Mouse (Mus musculus): ENCODE data around the gene Dock8.
A peak's percentile ranks its signal among the peaks of the same experiment; 100 is the strongest.

Gene Dock8

DNA sequence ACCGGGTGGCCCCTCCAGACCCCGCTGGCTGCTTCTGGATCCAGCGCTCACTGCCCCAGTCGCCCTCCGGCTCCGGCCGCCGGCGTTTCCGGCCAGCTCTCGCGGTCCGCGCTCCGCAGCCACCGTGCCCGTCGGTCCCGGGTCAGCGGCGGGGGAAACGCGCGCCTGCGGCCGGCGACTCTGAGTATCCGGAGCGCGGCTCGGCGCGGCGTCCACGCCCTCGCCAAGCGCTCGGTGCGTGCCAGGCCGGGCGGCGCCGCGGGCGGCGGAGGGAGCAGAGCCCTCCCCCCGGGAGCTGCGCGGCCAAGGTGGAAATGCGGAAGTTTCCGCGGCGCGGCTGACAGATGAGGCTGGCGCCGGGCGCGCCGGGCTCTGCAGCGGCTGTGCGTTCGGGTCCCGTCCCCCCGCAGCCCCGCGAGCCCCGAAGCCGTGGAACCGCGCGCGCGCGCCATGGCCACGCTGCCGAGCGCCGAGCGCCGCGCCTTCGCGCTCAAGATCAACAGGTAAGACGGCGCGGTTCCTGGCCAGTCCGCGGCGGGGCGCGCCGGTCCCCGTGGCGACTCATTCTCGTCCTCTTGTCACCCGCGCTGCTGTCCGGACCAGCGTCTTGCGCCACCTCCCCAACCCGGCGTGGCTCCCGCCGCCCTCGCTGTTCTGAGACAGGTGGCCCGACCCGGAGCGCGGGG is at the start of gene Dock8:
Gene Dock8 (plus strand): TSS at position 334 of the 686 bp plus-strand sequence.
- DNase-seq (ENCODE audit: low spot score): peak; percentile 80

DNA sequence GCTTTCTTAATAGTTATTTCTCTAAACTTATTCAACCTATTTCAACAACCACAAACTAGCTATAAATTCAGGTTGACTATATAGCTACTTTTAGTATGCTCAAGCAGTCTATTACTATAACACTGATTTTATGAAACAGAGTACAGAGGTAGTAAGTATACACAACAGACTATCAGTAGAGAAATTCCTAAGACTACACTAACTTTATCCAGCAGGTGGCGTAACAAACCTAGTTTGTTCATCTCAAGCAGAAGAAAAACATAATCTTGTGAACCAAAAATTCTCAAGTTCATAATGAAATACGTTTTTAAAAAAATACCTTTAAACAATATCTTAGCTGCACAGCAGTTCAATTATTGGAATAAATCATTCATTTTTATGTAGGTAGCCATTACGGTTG is 40.8 kb upstream of the Dock8 start:
- no peak for DNase-seq (ENCODE audit: low spot score)

DNA sequence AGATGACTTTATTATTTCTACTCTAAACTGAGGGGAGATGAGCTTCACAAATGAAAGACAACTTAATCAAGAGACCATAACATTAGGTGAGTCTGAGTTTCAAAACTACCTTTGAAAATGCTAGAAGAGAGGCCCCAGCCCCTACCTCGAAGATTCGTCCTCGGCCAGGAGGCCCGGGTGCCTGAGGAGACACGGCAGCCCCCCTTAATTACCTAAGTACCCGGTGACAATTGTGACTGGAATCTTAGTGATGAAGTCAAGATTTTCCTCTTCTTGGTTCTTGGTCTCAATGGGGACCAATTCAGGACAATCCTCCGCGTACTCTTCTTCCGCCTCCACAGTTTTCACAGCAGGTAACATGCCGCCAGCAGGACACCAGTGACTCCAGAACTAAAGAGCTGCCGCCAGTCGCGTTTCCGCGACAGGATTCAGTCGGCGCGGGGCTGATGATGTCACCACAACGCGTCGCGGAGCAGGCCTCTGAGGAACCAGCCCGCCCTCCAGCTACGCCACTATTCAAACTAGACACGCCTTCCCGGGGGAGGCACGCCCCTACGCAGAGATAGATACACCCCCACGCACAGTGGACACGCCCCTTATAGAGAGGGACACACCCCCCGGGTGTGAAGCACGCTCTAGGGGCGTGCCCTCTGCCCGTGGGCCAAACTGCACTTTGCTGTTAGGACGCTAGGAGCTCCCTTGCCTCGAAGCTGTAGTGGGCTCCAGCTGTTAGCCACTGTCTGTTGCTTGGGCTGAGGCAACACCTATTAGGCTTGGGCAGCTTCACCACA is 38.0 kb upstream of the Dock8 start, which contains the start of gene Cbwd1:
Gene Cbwd1 (minus strand): TSS at position 439 of the 791 bp plus-strand sequence.
- DNase-seq (ENCODE audit: low spot score): peak; percentile 98

DNA sequence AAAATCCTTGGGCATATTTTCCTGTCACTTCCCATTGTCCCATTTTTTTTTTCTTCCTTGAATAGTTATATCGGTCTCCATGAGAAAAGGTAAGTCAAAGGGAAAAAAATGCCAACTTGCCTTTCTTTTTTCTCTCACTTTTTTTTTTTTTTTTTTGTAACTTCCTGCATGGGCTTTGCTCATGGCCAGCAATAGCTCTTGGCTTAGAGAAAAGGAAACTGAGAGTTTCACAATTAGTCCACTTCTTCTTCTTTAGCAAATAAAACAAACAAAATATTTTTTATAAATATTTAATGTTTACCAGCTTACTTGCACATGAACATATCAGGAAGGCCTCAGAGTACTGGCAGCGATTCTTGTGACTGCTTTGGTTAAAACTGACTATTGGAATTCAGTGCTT is 33.1 kb upstream of the Dock8 start:
- DNase-seq (ENCODE audit: low spot score): no peak

DNA sequence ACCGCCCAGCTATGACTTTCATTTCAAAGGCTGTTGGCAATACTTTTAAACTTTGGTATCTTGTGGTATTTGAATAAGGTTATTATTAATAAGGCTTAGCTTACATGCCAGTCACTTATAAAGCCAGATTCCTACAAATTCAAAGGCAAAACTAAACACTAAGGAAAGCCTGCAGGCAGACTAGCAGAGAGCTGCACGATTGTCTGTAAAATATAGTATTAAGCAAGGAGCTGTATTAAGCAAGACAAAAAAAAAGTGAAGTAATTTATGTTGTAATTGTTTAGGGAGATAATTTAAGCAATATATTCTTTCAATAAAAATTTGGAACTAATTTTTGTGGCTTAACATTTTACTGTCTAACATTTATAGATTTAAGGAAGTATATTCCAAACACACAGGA is 32.4 kb upstream of the Dock8 start:
- DNase-seq (ENCODE audit: low spot score): no peak

DNA sequence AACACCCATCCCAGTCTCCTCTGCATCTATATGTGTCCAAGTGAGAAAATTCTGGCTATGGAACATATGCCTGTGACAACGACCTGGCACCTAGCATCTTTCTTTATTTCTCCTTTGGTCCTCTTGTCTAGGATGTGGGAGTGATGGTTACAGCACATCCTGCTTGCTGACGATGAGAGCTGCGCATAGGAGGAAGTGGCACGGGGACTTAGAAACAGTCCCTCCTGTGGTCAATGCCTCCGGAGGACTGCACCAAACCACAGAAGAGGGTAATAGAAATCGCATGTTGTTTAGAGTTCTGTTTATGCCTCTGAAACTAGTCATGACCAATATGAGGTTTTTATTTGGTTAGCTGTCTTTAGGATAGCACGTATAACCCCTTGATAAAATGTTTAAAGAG is 28.0 kb upstream of the Dock8 start:
- DNase-seq (ENCODE audit: low spot score): no peak

DNA sequence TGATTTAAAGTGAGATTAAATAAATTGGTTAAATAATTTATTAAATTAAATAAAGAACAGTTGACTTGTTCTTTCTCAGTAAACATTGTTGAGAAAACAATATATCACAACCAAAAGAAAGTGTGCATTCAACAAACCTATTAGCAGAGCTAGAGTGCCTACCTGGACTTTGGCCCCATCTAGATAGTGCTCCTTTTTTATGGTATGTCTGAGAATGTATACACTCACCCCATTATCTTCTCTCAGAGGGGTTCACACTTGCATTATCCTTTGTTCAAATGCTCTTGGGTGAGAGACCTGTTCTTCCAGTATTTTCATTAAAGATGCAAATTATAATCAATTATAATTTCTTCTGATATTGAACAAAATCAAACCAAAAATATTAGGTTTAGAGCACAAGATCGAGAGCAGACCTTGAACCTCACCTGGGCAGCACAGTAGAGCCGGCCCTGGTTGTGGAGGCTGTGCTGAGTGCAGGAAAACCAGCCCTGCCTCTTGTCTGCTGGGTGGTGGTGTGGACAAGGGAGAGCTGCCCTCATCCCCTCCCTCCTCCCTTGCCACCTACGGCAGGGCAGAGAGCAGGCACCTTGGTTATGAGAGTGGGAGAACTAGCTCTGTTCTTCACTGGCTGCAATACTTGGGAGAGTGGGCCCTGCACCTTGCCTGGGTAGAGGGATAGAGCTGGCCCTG is 26.5 kb upstream of the Dock8 start:
- DNase-seq (ENCODE audit: low spot score): no peak

DNA sequence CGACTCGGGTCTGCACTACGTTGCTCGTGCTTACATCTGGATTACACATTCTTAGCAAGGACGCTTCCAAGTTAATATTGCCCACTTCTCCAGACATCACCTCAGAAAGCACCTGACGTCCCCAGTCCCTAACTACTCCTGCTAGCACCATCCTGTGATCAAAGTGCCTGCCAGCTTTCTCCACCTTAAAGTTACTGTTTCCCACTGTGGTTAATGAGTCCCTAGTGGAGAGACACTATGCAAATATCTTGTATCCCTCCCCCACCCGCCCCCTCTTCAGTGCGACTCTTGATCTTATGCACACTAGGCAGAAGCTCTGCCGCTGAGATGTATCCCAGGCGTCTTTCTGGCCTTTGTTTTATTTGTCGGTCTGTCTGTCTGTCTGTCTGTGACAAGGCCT is 21.3 kb upstream of the Dock8 start:
- DNase-seq (ENCODE audit: low spot score): no peak

DNA sequence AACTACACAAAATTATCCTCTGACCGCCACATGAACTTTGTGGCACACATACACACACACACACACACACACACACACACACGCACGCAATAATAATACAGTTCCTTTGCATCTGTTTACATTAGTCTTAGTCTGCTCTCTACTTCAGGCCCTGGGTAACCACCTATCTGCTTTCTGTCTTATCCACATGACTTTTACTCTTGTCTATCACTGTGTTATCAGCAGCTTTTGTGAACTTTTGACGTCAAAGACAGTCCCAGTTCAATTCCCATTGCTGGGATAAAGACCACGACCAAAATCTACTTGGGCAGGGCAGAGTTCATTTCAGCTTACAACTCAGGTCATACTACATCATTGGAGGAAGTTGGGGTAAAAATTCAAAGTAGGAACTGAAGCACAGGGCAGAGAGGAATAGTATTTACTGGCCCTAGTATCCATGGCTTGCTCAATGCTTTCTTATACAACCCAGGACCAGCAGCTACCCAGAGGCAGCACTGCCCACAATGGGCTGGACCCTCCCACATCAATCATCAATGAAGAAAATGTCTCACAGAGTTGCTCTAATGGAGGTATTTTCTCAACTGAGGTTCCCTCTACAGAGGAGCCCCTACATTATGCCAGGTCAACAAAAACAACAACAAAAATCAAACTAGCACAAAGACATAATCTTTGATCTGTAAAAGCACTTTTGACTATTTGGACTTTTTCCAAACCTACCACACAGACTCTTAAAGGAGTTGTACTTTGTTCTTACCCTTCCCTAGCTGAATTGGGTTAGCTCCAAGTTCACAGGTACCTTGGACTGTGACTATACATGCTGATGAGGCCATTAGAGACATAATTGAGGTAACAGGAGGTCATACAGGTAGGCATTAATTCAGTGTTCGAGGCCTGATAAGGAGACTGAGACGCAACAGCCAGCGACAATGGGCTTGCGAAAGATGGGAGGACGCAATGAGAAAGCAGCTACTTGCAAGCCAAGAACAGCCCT is 20.2 kb upstream of the Dock8 start:
- DNase-seq (ENCODE audit: low spot score): no peak

DNA sequence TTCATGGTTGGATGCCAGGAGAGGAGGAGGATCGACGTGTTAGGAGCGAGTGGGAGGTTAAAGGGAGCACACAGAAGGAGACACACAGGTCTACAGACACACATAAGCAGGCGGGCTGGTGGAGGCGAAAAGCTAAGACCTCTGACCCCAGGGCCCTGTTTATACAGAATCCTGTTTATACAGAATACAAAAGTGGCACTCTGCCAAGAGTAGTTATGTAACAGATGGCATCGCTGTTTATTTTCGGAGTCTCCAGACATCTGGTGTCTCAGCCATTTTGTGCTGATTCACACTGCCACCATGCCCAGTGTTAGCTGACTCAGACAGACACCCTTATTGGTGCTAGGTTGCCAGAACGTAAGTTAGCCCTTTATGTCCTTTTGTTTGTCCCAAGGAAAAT is 18.0 kb upstream of the Dock8 start:
- no peak for DNase-seq (ENCODE audit: low spot score)

DNA sequence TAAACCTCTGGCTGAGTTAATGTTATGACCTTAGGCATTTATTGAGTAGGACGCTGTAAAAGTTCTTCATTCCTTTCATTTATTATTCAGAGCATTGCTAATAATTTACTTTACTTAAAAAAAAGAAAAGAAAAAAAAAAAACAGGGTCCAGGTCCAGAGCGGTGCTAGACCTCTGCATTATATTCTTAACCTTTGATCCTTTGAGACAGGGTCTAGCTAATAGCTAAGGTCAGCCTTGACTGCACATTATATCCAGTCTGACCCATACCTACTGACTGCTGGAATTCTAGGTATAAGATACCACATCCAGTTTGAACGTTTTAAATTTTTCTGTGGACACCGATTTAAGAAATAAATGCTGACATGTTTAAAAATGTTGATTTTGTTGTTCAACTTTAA is 16.3 kb upstream of the Dock8 start:
- no peak for DNase-seq (ENCODE audit: low spot score)

DNA sequence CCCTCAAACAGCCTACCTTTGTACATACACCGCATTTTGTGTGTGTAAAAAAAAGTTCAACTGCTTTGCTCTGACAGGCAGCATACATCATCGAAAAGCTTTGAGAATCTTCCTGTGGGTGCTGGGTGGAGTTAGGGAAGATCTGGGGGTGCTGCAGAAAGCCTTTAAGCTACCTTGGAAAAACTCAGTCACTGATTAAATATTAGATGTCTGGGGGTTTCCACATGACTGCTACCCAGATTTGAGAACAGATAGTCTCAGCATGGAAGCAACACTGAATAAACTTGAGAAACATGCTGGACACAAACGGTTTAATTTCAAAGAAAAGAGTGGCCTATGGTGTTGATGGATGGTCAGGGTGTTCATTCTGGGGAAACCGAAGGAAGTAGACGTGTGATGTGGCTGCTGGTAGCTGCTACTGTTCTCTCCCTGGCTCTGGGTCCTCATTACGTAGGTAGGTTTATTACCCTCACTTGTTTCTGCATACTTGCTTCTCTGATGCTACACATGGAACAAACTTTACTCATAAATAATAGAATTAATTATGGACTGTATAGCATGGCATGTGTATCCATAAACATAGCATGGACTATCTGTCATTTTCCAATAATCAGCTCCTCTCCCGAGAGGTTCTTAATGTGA is 15.4 kb upstream of the Dock8 start:
- no peak for DNase-seq (ENCODE audit: low spot score)

DNA sequence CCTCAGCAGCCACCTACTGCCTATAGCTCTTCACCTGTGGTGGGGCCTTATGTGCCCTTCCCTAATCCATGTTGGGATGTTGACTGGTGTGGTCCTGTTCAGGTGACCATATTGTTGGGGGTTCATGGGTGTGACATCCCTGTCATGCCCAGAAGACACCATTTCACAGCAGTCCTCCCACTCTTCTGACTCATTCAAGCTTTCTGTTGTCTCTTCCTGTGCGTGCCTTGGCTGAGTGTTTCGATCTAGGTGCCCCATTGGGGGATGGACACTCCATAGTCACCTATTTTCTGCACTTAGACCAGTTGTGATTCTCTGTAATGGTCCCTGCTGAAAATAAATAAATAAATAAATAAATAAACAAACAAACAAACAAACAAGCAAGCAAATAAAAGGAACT is 14.3 kb upstream of the Dock8 start:
- DNase-seq (ENCODE audit: low spot score): no peak

DNA sequence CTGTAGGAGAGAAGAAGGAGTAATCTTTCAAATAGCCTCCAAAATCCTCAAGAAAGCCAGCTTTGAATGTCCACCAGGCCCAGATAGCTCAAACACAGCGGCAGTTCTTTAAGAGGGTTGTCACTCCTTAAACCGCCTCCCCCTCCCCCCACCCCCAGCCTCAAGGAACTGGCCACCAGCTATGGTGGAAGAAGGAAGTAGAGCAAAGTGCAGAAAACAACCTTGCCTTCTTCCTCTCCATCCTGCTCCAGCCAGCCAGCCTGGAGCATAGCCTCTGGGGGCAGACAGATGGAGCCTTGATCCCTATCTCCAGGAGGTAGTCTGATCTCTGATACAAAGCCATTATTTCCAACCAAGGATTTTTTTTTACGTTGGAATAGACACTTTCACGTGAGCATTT is 12.0 kb upstream of the Dock8 start:
- DNase-seq (ENCODE audit: low spot score): no peak

DNA sequence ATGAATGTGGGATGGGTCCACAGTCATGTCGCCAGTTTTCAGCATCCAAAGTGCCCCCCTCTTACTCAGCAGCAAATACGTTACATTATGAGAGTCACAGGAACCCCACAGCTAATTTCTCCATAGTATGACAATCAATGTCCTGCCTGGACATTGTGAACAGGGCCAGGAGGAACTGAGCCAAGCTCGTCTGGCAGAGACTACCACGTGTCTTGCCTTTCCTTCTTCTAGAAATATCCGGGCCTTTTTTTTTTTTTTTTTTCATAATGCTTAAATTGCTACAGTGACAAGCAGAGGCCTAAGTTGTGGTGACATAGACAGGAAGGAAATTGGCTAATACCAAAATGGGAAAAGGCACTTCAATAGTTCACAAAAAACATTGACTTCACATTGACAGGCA is 10.5 kb upstream of the Dock8 start:
- no peak for DNase-seq (ENCODE audit: low spot score)

DNA sequence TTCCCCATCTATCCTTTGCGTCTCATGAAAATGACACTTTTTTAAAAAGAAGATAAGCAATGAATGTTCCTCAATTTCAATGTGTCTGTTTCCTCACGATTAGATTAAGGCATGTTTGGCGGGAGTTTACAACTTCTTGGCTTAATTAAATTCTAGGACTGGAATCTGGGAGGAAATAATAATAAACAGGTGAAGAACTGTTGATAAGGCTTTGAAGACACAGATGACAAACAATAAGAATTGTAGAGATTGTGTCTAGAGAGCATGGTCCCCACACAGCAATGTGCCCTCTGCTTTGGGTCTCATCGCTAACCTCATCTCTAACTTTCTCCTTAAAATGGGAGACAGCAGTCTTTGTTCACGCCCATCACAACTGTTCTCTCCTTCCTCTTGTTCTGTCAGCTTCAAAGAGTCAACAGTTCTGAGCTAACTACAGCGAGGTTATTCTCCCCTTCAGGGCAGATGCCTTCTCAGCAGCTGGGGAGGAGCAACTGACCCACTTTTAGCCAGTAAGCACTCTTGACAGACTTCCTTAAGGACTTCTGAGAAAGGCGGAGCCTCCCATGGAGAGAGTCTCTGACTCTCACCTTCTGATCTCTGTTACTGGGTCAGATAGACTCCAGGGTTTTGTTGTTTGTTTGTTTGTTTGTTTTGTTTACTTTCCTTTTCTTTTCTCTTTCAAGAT is 9.1 kb upstream of the Dock8 start:
- DNase-seq (ENCODE audit: low spot score): no peak

DNA sequence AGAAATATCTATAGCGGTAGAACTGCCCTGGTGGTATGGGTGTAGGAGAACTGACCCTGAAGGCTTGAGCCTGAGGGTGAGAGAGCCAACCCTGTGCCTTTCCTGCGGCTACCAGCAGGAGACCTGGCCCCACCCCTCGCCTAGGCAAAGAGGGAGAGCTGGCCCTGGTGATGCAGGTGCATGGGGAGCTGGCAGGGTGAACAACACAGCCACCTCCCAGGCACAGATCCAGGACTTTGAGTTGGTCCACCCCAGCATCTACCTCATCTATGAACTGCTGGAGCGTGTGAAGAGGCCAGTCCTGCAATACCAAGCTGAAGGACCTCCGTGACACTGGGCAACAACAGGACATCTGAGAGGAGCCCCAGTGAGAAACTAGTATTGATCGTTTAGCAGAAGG is 5.8 kb upstream of the Dock8 start:
- no peak for DNase-seq (ENCODE audit: low spot score)

DNA sequence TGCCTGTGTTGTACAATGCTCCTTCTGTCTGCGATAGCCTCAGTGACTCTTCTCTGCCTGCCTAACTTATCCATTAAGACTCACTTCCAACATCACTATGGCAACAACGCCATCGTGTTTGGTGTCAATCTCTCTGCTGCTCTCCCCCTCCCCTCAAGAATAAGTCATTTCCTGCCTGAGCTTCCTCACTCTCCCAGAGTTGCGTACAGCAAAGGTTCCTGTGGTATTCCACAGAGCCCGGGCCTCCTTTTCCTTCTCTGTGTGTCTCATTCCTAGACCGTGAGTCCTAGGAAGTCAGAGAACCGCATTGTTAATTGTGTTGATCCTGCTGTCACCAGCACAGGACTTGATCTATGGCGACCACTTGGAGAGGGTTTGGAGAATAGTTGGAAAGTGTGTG is 4.4 kb upstream of the Dock8 start:
- DNase-seq (ENCODE audit: low spot score): no peak

DNA sequence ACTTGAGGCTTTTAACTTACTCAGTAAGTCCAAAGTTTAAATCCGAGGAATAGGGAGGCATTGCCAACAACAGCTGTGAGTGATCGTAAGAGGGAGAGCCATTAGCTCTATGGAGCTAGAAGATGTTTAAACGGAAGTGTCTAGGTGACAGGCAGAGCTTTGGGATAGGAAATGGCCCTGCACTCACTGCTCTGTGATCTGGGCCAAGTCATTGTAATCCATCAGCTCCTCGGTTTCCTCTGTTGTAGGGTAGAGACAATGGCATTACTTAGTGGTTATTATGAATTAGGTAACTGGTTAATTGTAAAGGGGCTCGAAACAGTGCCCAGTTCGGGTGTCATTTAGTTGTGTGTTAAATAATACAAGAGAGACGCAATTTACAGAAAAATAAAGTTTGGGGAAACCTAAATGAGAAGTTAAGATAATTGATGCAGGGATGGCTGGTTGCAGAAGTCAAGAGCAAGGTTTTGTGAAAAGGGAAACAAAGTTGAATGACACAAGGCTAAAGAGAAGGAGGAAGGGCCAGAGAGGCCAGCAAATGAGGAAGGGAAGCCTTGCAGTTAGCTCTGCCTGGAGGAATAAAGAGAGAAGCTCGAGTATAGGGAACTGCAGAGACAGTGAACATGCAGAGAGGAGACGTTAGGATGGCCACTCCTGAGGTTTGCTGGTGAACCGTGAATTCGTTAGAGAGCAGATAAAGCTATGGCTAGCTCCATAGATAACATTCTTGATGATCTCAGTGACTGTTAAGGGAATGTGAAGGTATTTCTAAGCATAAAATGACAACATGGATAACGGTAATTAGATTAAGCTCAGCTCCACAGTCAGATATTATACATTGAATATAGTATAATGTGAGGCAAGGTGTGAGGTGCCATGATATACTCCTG is 2.3 kb upstream of the Dock8 start:
- DNase-seq (ENCODE audit: low spot score): no peak

DNA sequence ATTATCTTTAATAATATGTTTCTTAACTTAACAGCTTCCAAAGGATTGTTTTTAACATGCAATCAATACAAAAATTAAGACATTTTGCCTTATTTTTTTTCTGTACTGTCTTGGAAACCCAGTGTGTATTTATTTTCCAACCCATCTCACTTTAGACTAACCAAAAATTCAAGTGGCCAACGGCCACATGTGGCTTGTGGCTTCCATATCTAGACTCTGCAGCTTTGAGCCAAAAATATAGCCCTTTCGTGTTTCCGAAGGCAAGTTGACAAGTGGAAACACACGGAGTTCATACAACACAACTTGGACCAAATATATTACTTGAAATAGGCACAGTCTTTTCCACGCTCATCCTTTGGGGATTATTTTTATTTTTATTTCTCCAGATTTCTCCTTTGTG is 773 bp upstream of the Dock8 start:
- DNase-seq (ENCODE audit: low spot score): no peak

Measured in urinary bladder, postnatal 14 days (tissue).